Mouse (Mus musculus): ENCODE results near the gene Olfr1325.
"Not testable (repeated sequence)": the region's sequence is repeated elsewhere in the genome, so short reads cannot be mapped to it uniquely, and the experiment has no call there.

- not testable (repeated sequence) for TF ChIP-seq POLR2A (IDR thresholded peaks at IDR 0.05; ENCODE audit: insufficient read depth, low read depth, low read length); CTCF (IDR thresholded peaks at IDR 0.05); EP300 (IDR thresholded peaks at IDR 0.05; ENCODE audit: insufficient read depth, low read depth, low read length)
Measured at GRCm38 (mm10) chrX:74645466-74646323, 53.2 kb downstream of the Olfr1325 start, which contains the start of gene Gm5640.
